ENCODE assay signal across 1 mouse cellular context in genomic region chr16:4938989-4939388, GRCm38 (mm10).
TF ChIP-seq lines count a peak whose summit lies in the region.

No protein-coding gene starts in this region.

TF ChIP-seq in CH12.LX, 34 proteins besides CTCF, POLR2A, EP300 and RAD21 (continued from another document):
- TF ChIP-seq POLR2AphosphoS2 (IDR thresholded peaks at IDR 0.05; ENCODE audit: low read depth, low read length) = peak; percentile 95
- no peak for TF ChIP-seq KAT2A (IDR thresholded peaks at IDR 0.05; ENCODE audit: insufficient replicate concordance, low read length)
- peak; percentile 90 for TF ChIP-seq NRF1 (IDR thresholded peaks at IDR 0.05; ENCODE audit: low read depth, low read length)
- TF ChIP-seq GABPA (IDR thresholded peaks at IDR 0.05; ENCODE audit: insufficient replicate concordance, low read depth, low read length) = no peak
- no peak for TF ChIP-seq IRF4 (IDR thresholded peaks at IDR 0.05; ENCODE audit: low read depth, low read length)
- TF ChIP-seq E2F4 (IDR thresholded peaks at IDR 0.05; ENCODE audit: insufficient replicate concordance, low read depth, low read length) = no peak
- TF ChIP-seq BHLHE40 (IDR thresholded peaks at IDR 0.05; ENCODE audit: low read depth, low read length) = peak; percentile 79
- peak; percentile 86 for TF ChIP-seq MXI1 (IDR thresholded peaks at IDR 0.05; ENCODE audit: low read depth, low read length)
- TF ChIP-seq ZKSCAN1 (IDR thresholded peaks at IDR 0.05; ENCODE audit: borderline replicate concordance, low read depth, low read length) = no peak
- TF ChIP-seq CHD1 (IDR thresholded peaks at IDR 0.05; ENCODE audit: low read depth, low read length) = no peak
- no peak for TF ChIP-seq JUND (conservative IDR thresholded peaks at IDR 0.05; ENCODE audit: low read depth, low read length)
- TF ChIP-seq ZC3H11A (IDR thresholded peaks at IDR 0.05; ENCODE audit: low read depth, low read length) = no peak
- peak; percentile 91 for TF ChIP-seq NELFE (IDR thresholded peaks at IDR 0.05; ENCODE audit: low read depth, low read length)
- TF ChIP-seq ZNF384 (IDR thresholded peaks at IDR 0.05; ENCODE audit: low read depth, low read length) = no peak
- peak; percentile 72 for TF ChIP-seq TBP (conservative IDR thresholded peaks at IDR 0.05; ENCODE audit: low read depth, low read length)
- TF ChIP-seq HCFC1 (IDR thresholded peaks at IDR 0.05; ENCODE audit: low read depth, low read length) = peak; percentile 71
- TF ChIP-seq UBTF (IDR thresholded peaks at IDR 0.05; ENCODE audit: low read depth, low read length) = no peak
- TF ChIP-seq SIN3A (IDR thresholded peaks at IDR 0.05; ENCODE audit: low read length) = peak; percentile 89
- peak; percentile 26 for TF ChIP-seq USF1 (IDR thresholded peaks at IDR 0.05; ENCODE audit: low read depth, low read length)
- TF ChIP-seq CHD2 (IDR thresholded peaks at IDR 0.05; ENCODE audit: low read length) = peak; percentile 73
- no peak for TF ChIP-seq MAFK (IDR thresholded peaks at IDR 0.05; ENCODE audit: insufficient replicate concordance, low read length)
- peak; percentile 76 for TF ChIP-seq ELF1 (IDR thresholded peaks at IDR 0.05; ENCODE audit: low read depth, low read length)
- no peak for TF ChIP-seq PAX5 (IDR thresholded peaks at IDR 0.05; ENCODE audit: low read length)
- peak; percentile 89 for TF ChIP-seq MAX (IDR thresholded peaks at IDR 0.05; ENCODE audit: low read length)
- peak; percentile 74 for TF ChIP-seq ZMIZ1 (IDR thresholded peaks at IDR 0.05; ENCODE audit: low read depth, low read length)
- TF ChIP-seq SMC3 (IDR thresholded peaks at IDR 0.05; ENCODE audit: low read depth, low read length) = no peak
- no peak for TF ChIP-seq USF2 (conservative IDR thresholded peaks at IDR 0.05; ENCODE audit: low read depth, low read length)
- TF ChIP-seq TCF12 (IDR thresholded peaks at IDR 0.05; ENCODE audit: low read depth, low read length) = peak; percentile 95
- TF ChIP-seq ETS1 (conservative IDR thresholded peaks at IDR 0.05; ENCODE audit: low read depth, low read length) = no peak
- TF ChIP-seq JUN (IDR thresholded peaks at IDR 0.05; ENCODE audit: insufficient read depth, low read depth, low read length) = no peak
